Mouse (Mus musculus): ENCODE data around the gene A630076J17Rik.

A630076J17Rik gene

DNA sequence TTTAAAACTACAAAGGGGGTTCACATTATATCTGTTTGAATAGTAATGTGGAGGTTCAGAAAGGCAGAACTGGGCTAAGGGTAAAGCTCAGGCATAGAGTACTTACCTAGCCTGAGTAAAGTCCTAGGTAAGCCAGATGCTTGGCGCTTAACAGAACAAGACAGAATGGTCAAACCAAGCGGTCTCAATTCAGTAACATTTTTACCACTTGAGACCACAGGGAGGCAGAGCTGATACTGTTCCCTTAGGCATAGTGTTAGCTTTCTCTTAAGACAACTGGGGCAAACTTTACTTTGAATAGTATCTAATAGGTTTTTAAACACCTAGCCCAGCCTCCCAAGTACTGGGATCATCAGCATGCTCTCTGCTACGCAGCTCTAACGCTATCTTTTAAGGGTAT lies 45.6 kb downstream of the A630076J17Rik start:
- peak; percentile 26 for DNase-seq (ENCODE audit: low read depth, low spot score)

DNA sequence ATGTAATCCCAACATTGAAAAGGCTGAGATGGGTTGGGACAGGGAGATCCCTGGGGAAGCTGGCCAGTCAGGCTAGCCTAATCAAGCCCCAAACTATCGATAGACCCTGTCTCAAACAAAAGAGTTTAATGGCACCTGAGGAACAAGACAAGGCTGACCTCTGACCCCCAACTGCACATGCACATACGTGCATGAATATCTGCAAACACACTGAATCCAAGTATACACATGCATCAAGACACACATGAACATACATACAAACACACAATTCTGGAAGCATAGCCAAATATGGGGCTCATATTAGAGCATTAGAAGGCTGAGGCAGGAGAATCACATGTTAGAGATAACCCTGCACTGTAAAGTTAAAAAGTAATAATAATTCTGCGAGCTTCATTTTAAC lies 46.2 kb downstream of the A630076J17Rik start:
- no peak for DNase-seq (ENCODE audit: low read depth, low spot score)

DNA sequence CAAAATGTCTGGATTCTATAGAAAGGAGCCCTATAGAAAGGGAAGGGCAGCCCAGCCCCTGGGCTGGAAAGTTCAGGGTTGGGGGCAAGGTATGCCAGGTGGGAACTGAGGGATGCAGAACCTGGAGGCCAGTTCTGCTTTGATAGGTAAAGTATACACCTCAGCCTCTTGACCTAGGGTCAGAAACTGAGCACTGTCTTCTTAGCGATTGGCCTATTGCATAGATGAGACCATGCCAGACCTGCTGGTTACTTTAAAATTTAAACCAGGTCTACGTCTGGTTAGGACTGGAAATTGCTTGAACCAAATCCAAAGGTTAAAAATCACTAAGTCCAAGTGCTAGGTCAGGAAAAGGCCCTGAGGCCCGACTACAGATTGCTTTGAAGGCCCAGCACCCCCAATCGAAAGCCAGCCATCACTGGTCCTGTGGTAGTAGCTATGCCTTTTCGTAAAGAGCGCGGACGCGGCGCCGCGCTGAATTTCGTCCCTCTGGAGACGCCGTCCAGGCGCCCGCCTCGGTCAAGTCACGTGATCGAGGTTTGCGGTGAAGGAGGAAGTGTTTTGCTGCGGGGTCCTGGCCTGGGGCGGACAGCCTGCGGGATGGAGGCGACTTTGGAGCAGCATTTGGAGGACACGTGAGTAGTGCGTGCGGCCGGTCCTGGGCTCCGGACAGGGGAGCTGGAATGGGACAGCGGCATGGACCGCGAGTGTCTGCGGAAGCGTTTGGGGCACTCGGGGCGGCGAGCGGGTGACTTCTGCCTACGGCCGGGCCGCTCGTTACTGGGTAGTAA lies 48.3 kb downstream of the A630076J17Rik start, which contains the start of gene Lamtor5:
Lamtor5 (plus strand) TSS at position 380 of the 791 bp plus-strand sequence.
- DNase-seq (ENCODE audit: low read depth, low spot score): peak; percentile 95

Data from ZHBTc4 (cell line).